In the genomic region with DNA sequence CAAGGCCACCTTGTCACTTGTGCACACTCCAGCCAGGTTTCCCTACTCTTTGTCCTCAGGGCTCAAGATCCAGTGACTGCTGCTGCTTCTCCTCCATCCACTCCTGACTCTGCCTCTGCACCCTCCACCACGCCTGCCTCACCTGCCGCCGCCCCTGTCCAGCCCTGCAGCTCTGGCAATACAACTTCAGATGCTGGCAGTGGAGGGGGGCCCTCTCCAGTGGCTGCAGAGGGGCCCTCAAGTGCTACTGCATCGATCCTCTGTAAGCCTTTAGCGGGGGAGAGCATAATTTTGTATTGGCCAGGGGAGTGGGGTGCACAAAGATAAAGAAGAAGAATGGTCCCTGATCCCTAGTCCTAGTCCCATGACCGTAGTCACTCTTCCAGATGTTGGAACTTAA, we compare ENCODE assay signal across 23 mouse cellular contexts. TPM values are rescaled to one million over a fixed set of nuclear protein-coding genes. Genes with fewer than 3 reads are reported as not detected.
DNase-seq lines count a peak whose midpoint lies in the region; ATAC-seq and TF ChIP-seq lines count a peak whose summit lies in the region.
"Had no signal": no experiment of that assay in that cellular context is flagged by ENCODE, and none has a peak within 500 bp of the region (broad histone marks: within the 10 kb centered on the region; RNA-seq: fewer than 3 reads in every experiment).

No protein-coding gene starts in this region.

- 98% methylated on average over 6 of the region's 6 CpGs for WGBS in forebrain, embryonic 13.5 days
- WGBS in forebrain, postnatal 0 days = 89% methylated on average over 6 of the region's 6 CpGs
- 92% methylated on average over 6 of the region's 6 CpGs for WGBS in liver, embryonic 11.5 days
- WGBS in limb, embryonic 10.5 days = 96% methylated on average over 6 of the region's 6 CpGs

- no peak for TF ChIP-seq CTCF in forebrain, postnatal 0 days (IDR thresholded peaks at IDR 0.05; ENCODE audit: low read depth)
- TF ChIP-seq CTCF in E14TG2a.4 (conservative IDR thresholded peaks at IDR 0.05; ENCODE audit: low read length) = no peak

- peaks cover 55% of the 10 kb centered on the region for H3K36me3 ChIP-seq in forebrain, embryonic 13.5 days (ENCODE audit: poor library complexity, severe bottlenecking)
- H3K36me3 ChIP-seq in forebrain, postnatal 0 days (ENCODE audit: insufficient read depth) = peaks cover 42% of the 10 kb centered on the region
- peaks cover 38% of the 10 kb centered on the region for H3K36me3 ChIP-seq in liver, embryonic 11.5 days (ENCODE audit: control insufficient read depth, insufficient read depth, low read length)
- H3K36me3 ChIP-seq in E14TG2a.4 (ENCODE audit: insufficient read depth, low read length) = peaks cover 64% of the 10 kb centered on the region
- peaks cover 58% of the 10 kb centered on the region for H3K36me3 ChIP-seq in limb, embryonic 10.5 days

- 0 out of 2 replicates have a peak overlapping the region, but pooled peaks have one; percentile 21 for H3K9ac ChIP-seq in forebrain, embryonic 13.5 days
- no peak overlapping the region for H3K9ac ChIP-seq in forebrain, postnatal 0 days
- H3K9ac ChIP-seq in liver, embryonic 11.5 days (ENCODE audit: low read depth, low read length) = peak overlapping the region; percentile 3; the same call in 1 of the 2 replicates

- H3K4me1 ChIP-seq in forebrain, embryonic 13.5 days = peaks cover 32% of the 10 kb centered on the region
- peaks cover 12% of the 10 kb centered on the region; the same call in 1 of the 2 replicates for H3K4me1 ChIP-seq in forebrain, postnatal 0 days (ENCODE audit: insufficient read depth)
- peaks cover 26% of the 10 kb centered on the region for H3K4me1 ChIP-seq in liver, embryonic 11.5 days (replicated peaks; ENCODE audit: control insufficient read depth, insufficient read depth, low read length)
- peaks cover 78% of the 10 kb centered on the region for H3K4me1 ChIP-seq in E14TG2a.4 (replicated peaks; ENCODE audit: low read depth, low read length)
- H3K4me1 ChIP-seq in limb, embryonic 10.5 days = peaks cover 37% of the 10 kb centered on the region

- no peaks in the 10 kb centered on the region for H3K27me3 ChIP-seq in forebrain, embryonic 13.5 days
- no peaks in the 10 kb centered on the region for H3K27me3 ChIP-seq in forebrain, postnatal 0 days (ENCODE audit: insufficient read depth, low read length)
- H3K27me3 ChIP-seq in liver, embryonic 11.5 days (replicated peaks; ENCODE audit: control insufficient read depth, insufficient read depth, low read length) = no peaks in the 10 kb centered on the region
- no peaks in the 10 kb centered on the region for H3K27me3 ChIP-seq in E14TG2a.4 (ENCODE audit: insufficient read depth, low read length)
- H3K27me3 ChIP-seq in limb, embryonic 10.5 days (ENCODE audit: low read depth, poor library complexity, severe bottlenecking) = no peaks in the 10 kb centered on the region

- H3K27ac ChIP-seq in forebrain, embryonic 13.5 days = no peak overlapping the region
- H3K27ac ChIP-seq in forebrain, postnatal 0 days (ENCODE audit: low read depth, low read length) = no peak overlapping the region
- H3K27ac ChIP-seq in liver, embryonic 11.5 days (ENCODE audit: low read depth, low read length) = no peak overlapping the region
- H3K27ac ChIP-seq in limb, embryonic 10.5 days = no peak overlapping the region
- H3K27ac ChIP-seq: macrophage had no signal

- H3K4me3 ChIP-seq in forebrain, embryonic 13.5 days = no peak overlapping the region
- no peak overlapping the region for H3K4me3 ChIP-seq in forebrain, postnatal 0 days (ENCODE audit: low read depth, low read length)
- no peak overlapping the region for H3K4me3 ChIP-seq in liver, embryonic 11.5 days (ENCODE audit: low read depth, low read length)
- peak overlapping the region; percentile 99 for H3K4me3 ChIP-seq in E14TG2a.4 (replicated peaks; ENCODE audit: low read length)
- H3K4me3 ChIP-seq in limb, embryonic 10.5 days = peak overlapping the region; percentile 7; the same call in 1 of the 2 replicates

- no peak overlapping the region for H3K4me2 ChIP-seq in forebrain, embryonic 13.5 days
- no peak overlapping the region for H3K4me2 ChIP-seq in forebrain, postnatal 0 days (ENCODE audit: low read depth)
- H3K4me2 ChIP-seq in liver, embryonic 11.5 days = no peak overlapping the region

- H3K9me3 ChIP-seq in forebrain, embryonic 13.5 days (replicated peaks) = no peaks in the 10 kb centered on the region
- no peaks in the 10 kb centered on the region for H3K9me3 ChIP-seq in forebrain, postnatal 0 days (ENCODE audit: low read length)
- H3K9me3 ChIP-seq in liver, embryonic 11.5 days (ENCODE audit: control insufficient read depth, low read length) = no peaks in the 10 kb centered on the region
- H3K9me3 ChIP-seq in E14TG2a.4 (ENCODE audit: low read length) = no peaks in the 10 kb centered on the region
- H3K9me3 ChIP-seq in limb, embryonic 10.5 days (replicated peaks) = no peaks in the 10 kb centered on the region

- no peak for DNase-seq in forebrain, postnatal 0 days
- DNase-seq in liver, embryonic 11.5 days (ENCODE audit: low spot score) = no peak
- DNase-seq in liver = no peak
- no peak for DNase-seq in limb, embryonic 10.5 days (ENCODE audit: low spot score)
- DNase-seq in thymus, adult 18-20 months = no peak
- DNase-seq: adrenal gland, adult 2 months; B cell, adult 2 months; cerebellum, adult 2 months; kidney, adult 11 months; kidney, postnatal 36 days; lung, adult 2 months; right cerebral cortex, postnatal 4 days; thymus, adult 2 months had no signal

- no peak for ATAC-seq in forebrain, embryonic 13.5 days
- no peak for ATAC-seq in forebrain, postnatal 0 days
- no peak for ATAC-seq in liver, embryonic 11.5 days (replicated peaks; ENCODE audit: low FRiP score)
- no peak for ATAC-seq in megakaryocyte-erythroid progenitor cell, adult 5-6 weeks (replicated peaks; ENCODE audit: low FRiP score, low TSS enrichment, poor library complexity, severe bottlenecking)

RNA-seq across cellular contexts. Expression of a gene that starts 2.2 kb away (rescaled TPM):
- 43.5 and 47.5 TPM in 2 replicates for polyA plus RNA-seq in forebrain, embryonic 13.5 days (2015; fragmentation: Nextera tagmentation; extraction: Ambion mirVana)
- total RNA-seq in forebrain, postnatal 0 days (2014; rRNA removed) = 102 and 116 TPM in 2 replicates
- polyA plus RNA-seq in forebrain, postnatal 0 days (2015; fragmentation: Nextera tagmentation; extraction: Ambion mirVana) = 29.3 and 30.8 TPM in 2 replicates
- polyA plus RNA-seq in liver, embryonic 11.5 days (2014; fragmentation: Nextera tagmentation; extraction: Ambion mirVana) = 65.8 and 67.7 TPM in 2 replicates
- polyA plus RNA-seq in limb, embryonic 10.5 days (2016; fragmentation: Nextera tagmentation; extraction: Ambion mirVana) = 78.8 and 79.5 TPM in 2 replicates
- 72.3 and 94.1 TPM in 2 replicates for total RNA-seq in megakaryocyte-erythroid progenitor cell, adult 5-6 weeks (2014; fragmentation: Nextera tagmentation)
- total RNA-seq in megakaryocyte-erythroid progenitor cell, adult 5-6 weeks (2017) = 52.5 and 56.0 TPM in 2 replicates

RNA-seq across cellular contexts. Expression of a gene that starts 2.9 kb away (rescaled TPM):
- 170 and 180 TPM in 2 replicates for polyA plus RNA-seq in forebrain, embryonic 13.5 days (2015; fragmentation: Nextera tagmentation; extraction: Ambion mirVana)
- total RNA-seq in forebrain, postnatal 0 days (2014; rRNA removed) = 52.2 and 55.5 TPM in 2 replicates
- polyA plus RNA-seq in forebrain, postnatal 0 days (2015; fragmentation: Nextera tagmentation; extraction: Ambion mirVana) = 186 and 202 TPM in 2 replicates
- 111 and 120 TPM in 2 replicates for polyA plus RNA-seq in liver, embryonic 11.5 days (2014; fragmentation: Nextera tagmentation; extraction: Ambion mirVana)
- 151 and 159 TPM in 2 replicates for polyA plus RNA-seq in limb, embryonic 10.5 days (2016; fragmentation: Nextera tagmentation; extraction: Ambion mirVana)
- 36.4 and 68.6 TPM in 2 replicates for total RNA-seq in megakaryocyte-erythroid progenitor cell, adult 5-6 weeks (2014; fragmentation: Nextera tagmentation)
- 57.0 and 87.8 TPM in 2 replicates for total RNA-seq in megakaryocyte-erythroid progenitor cell, adult 5-6 weeks (2017)

RNA-seq across cellular contexts. Expression of a gene that starts 7.6 kb away (rescaled TPM):
- not detected in 2 replicates for polyA plus RNA-seq in forebrain, embryonic 13.5 days (2015; fragmentation: Nextera tagmentation; extraction: Ambion mirVana)
- total RNA-seq in forebrain, postnatal 0 days (2014; rRNA removed) = not detected in 2 replicates
- polyA plus RNA-seq in forebrain, postnatal 0 days (2015; fragmentation: Nextera tagmentation; extraction: Ambion mirVana) = 0.33 TPM in 1 of 2 replicates, not detected in the other
- polyA plus RNA-seq in liver, embryonic 11.5 days (2014; fragmentation: Nextera tagmentation; extraction: Ambion mirVana) = 1.1 and 1.2 TPM in 2 replicates
- 1.7 and 3.7 TPM in 2 replicates for polyA plus RNA-seq in limb, embryonic 10.5 days (2016; fragmentation: Nextera tagmentation; extraction: Ambion mirVana)
- total RNA-seq in megakaryocyte-erythroid progenitor cell, adult 5-6 weeks (2014; fragmentation: Nextera tagmentation) = not detected in 2 replicates
- 0.14 TPM in 1 of 2 replicates, not detected in the other for total RNA-seq in megakaryocyte-erythroid progenitor cell, adult 5-6 weeks (2017)
- total RNA-seq: adrenal gland, adult 2 months; common myeloid progenitor, adult 5-6 weeks; gastrocnemius, adult 8-10 months; heart, adult 8-10 months; hematopoietic stem cell, adult 5-6 weeks; layer of hippocampus, postnatal 14 days; left cerebral cortex, postnatal 36 days had no signal
- polyA plus RNA-seq: macrophage had no signal

RNA-seq across cellular contexts. Expression of a gene that starts 19.9 kb away (rescaled TPM):
- polyA plus RNA-seq in forebrain, embryonic 13.5 days (2015; fragmentation: Nextera tagmentation; extraction: Ambion mirVana) = 139 and 143 TPM in 2 replicates
- total RNA-seq in forebrain, postnatal 0 days (2014; rRNA removed) = 170 and 254 TPM in 2 replicates
- 204 and 233 TPM in 2 replicates for polyA plus RNA-seq in forebrain, postnatal 0 days (2015; fragmentation: Nextera tagmentation; extraction: Ambion mirVana)
- 306 and 307 TPM in 2 replicates for polyA plus RNA-seq in liver, embryonic 11.5 days (2014; fragmentation: Nextera tagmentation; extraction: Ambion mirVana)
- 199 and 202 TPM in 2 replicates for polyA plus RNA-seq in limb, embryonic 10.5 days (2016; fragmentation: Nextera tagmentation; extraction: Ambion mirVana)
- total RNA-seq in megakaryocyte-erythroid progenitor cell, adult 5-6 weeks (2014; fragmentation: Nextera tagmentation) = 200 and 308 TPM in 2 replicates
- total RNA-seq in megakaryocyte-erythroid progenitor cell, adult 5-6 weeks (2017) = 111 and 165 TPM in 2 replicates

RNA-seq across cellular contexts. Expression of a gene that starts 23.5 kb away (rescaled TPM):
- 51.5 and 52.6 TPM in 2 replicates for polyA plus RNA-seq in forebrain, embryonic 13.5 days (2015; fragmentation: Nextera tagmentation; extraction: Ambion mirVana)
- 64.5 and 71.9 TPM in 2 replicates for total RNA-seq in forebrain, postnatal 0 days (2014; rRNA removed)
- polyA plus RNA-seq in forebrain, postnatal 0 days (2015; fragmentation: Nextera tagmentation; extraction: Ambion mirVana) = 16.2 and 20.5 TPM in 2 replicates
- polyA plus RNA-seq in liver, embryonic 11.5 days (2014; fragmentation: Nextera tagmentation; extraction: Ambion mirVana) = 9.4 and 10.2 TPM in 2 replicates
- 28.9 and 34.8 TPM in 2 replicates for polyA plus RNA-seq in limb, embryonic 10.5 days (2016; fragmentation: Nextera tagmentation; extraction: Ambion mirVana)
- 5.4 and 5.6 TPM in 2 replicates for total RNA-seq in megakaryocyte-erythroid progenitor cell, adult 5-6 weeks (2014; fragmentation: Nextera tagmentation)
- 3.3 and 7.8 TPM in 2 replicates for total RNA-seq in megakaryocyte-erythroid progenitor cell, adult 5-6 weeks (2017)

Comparison
In these comparisons a context has a peak if more than half of its experiments do, and no peak if none do; other contexts are left out.
1. H3K4me3 ChIP-seq: peak in E14TG2a.4 (single experiment) and limb, embryonic 10.5 days (single experiment); none in forebrain, embryonic 13.5 days (single experiment), forebrain, postnatal 0 days (single experiment) and liver, embryonic 11.5 days (single experiment).